Mouse (Mus musculus): ENCODE measurements around the gene Hnrnpm. TPM values are rescaled to one million over a fixed set of nuclear protein-coding genes. Genes with fewer than 3 reads are reported as not detected.
"Not testable (repeated sequence)": the region's sequence is repeated elsewhere in the genome, so short reads cannot be mapped to it uniquely, and the experiment has no call there.

Hnrnpm gene
- 278 and 323 TPM in 2 replicates for polyA plus RNA-seq (2014; fragmentation: Nextera tagmentation; extraction: Ambion mirVana)

DNA sequence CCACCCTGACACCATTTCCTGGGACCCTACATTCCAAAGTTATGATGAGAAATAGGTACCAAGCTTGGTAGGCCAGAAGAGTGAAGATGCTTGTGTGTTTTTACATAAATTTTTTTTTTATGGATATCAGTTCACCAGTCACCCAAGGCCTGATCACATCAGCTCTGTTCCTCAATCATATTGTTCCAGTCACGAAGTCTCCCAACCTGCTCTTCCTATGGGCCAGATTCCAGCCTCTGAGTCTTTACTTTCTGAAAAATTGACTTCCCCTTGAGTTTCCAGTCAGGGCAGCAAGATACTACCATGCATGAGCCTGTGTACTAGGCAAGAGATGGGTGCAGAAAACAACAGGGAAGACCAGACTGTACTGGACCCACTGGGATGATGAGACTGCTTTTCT lies at the start of gene Hnrnpm:
Hnrnpm (minus strand) TSS at position 101 of the 400 bp plus-strand sequence.
- Histone ChIP-seq H3K9me3 (replicated peaks; ENCODE audit: control insufficient read depth, low read length) (no peaks in the 10 kb centered on the region), H3K27me3 (ENCODE audit: control insufficient read depth, insufficient read depth, low read length) (no peaks in the 10 kb centered on the region), H3K36me3 (ENCODE audit: control insufficient read depth, insufficient read depth, low read length) (peaks cover 1% of the 10 kb centered on the region), H3K4me2 (peak within 1 kb of the TSS; percentile 97), H3K27ac (ENCODE audit: low read depth, low read length) (no peak within 1 kb of the TSS), H3K9ac (ENCODE audit: low read depth, low read length) (peak within 1 kb of the TSS; percentile 100; the same call in 1 of the 2 replicates), H3K4me3 (ENCODE audit: low read depth, low read length) (peak within 1 kb of the TSS; percentile 83), H3K4me1 (ENCODE audit: control insufficient read depth, insufficient read depth, low read length) (peaks cover 22% of the 10 kb centered on the region)
- ATAC-seq (replicated peaks; ENCODE audit: insufficient number of reproducible peaks, low FRiP score, low TSS enrichment): no peak
- 71% methylated on average over 1 of the region's 1 CpGs for WGBS (ENCODE audit: insufficient replicate concordance)

DNA sequence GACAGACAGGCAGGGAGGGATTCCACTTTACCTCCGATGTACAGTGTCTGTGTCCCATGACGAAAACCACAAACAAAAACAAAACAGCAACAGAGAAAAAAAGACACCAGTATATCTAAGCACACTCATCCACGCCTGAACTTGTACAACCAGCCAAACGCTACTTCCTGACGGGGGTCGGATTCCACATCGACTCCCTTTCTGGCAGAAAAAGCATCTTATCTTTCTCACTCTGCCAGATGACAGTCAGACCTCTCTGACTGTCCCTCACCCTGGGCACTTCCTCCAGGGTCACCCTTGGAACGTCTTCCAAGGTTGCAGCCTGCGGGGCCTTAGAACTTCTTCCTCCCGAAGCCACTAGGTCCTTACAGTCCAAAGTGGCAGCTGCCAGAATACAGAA lies 46.9 kb upstream of the Hnrnpm start:
- not testable (repeated sequence) for H3K4me3 ChIP-seq (ENCODE audit: low read depth, low read length); H3K9ac ChIP-seq (ENCODE audit: low read depth, low read length); H3K27me3 ChIP-seq (ENCODE audit: control insufficient read depth, insufficient read depth, low read length); H3K36me3 ChIP-seq (ENCODE audit: control insufficient read depth, insufficient read depth, low read length); ATAC-seq (replicated peaks; ENCODE audit: insufficient number of reproducible peaks, low FRiP score, low TSS enrichment); H3K9me3 ChIP-seq (replicated peaks; ENCODE audit: control insufficient read depth, low read length); H3K4me1 ChIP-seq (ENCODE audit: control insufficient read depth, insufficient read depth, low read length); H3K27ac ChIP-seq (ENCODE audit: low read depth, low read length); H3K4me2 ChIP-seq
- WGBS (ENCODE audit: insufficient replicate concordance): 52% methylated on average over 10 of the region's 10 CpGs

DNA sequence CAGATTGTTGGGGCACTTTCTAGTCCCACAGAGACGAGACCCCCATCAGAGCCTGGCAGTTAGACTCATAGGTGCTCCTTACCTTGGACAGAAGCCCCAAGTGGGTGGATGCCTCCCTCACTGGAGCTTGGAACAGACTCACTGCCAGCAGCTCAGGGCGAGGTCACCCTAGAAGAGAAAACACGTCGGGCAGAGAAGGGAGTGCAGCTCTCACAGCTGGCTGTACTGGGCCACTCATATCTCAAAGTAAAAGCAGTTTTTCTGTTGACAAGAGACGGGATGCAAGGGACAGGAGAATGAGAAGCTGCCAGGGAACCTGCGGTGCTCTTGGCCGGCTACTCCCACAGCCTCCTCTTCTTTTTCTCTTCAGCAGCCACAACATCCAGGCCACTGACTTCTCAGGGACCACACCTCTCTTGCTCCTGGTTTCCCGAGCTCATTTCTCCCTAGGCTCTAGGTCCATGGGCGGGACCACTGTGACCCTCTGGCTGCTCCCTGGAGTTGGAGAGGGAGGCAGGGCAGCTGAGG lies 46.0 kb upstream of the Hnrnpm start:
- H3K27me3 ChIP-seq (ENCODE audit: control insufficient read depth, insufficient read depth, low read length); ATAC-seq (replicated peaks; ENCODE audit: insufficient number of reproducible peaks, low FRiP score, low TSS enrichment); H3K4me2 ChIP-seq; H3K9me3 ChIP-seq (replicated peaks; ENCODE audit: control insufficient read depth, low read length); H3K4me1 ChIP-seq (ENCODE audit: control insufficient read depth, insufficient read depth, low read length); H3K36me3 ChIP-seq (ENCODE audit: control insufficient read depth, insufficient read depth, low read length); H3K9ac ChIP-seq (ENCODE audit: low read depth, low read length); H3K27ac ChIP-seq (ENCODE audit: low read depth, low read length); H3K4me3 ChIP-seq (ENCODE audit: low read depth, low read length): not testable (repeated sequence)
- 64% methylated on average over 9 of the region's 9 CpGs for WGBS (ENCODE audit: insufficient replicate concordance)

DNA sequence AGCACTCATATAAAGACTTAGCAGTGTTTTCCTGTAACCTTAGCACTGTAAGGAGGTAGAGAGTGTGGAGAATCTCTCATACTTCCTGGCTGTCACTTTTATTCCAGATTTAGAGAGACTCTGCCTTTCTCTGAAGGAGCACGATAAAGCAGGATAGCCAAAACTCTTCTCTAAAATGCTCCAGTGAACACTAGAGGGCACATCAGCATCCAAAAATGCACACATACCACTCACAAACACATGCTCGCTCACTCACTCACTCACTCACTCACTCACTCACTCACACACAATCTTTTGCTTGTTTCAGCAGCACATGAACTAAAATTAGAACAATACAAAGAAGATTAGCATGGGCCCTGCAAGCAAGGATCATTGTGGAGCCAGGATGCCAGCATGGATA lies 42.6 kb upstream of the Hnrnpm start:
- ATAC-seq (replicated peaks; ENCODE audit: insufficient number of reproducible peaks, low FRiP score, low TSS enrichment): no peak
- H3K4me2 ChIP-seq: no peak overlapping the region
- WGBS (ENCODE audit: insufficient replicate concordance): 62% methylated on average over 2 of the region's 2 CpGs
- no peak overlapping the region for H3K9ac ChIP-seq (ENCODE audit: low read depth, low read length)
- H3K4me3 ChIP-seq (ENCODE audit: low read depth, low read length): no peak overlapping the region
- H3K27ac ChIP-seq (ENCODE audit: low read depth, low read length): no peak overlapping the region
- no peaks in the 10 kb centered on the region for H3K4me1 ChIP-seq (ENCODE audit: control insufficient read depth, insufficient read depth, low read length)
- H3K27me3 ChIP-seq (ENCODE audit: control insufficient read depth, insufficient read depth, low read length): no peaks in the 10 kb centered on the region
- no peaks in the 10 kb centered on the region for H3K9me3 ChIP-seq (replicated peaks; ENCODE audit: control insufficient read depth, low read length)
- H3K36me3 ChIP-seq (ENCODE audit: control insufficient read depth, insufficient read depth, low read length): no peaks in the 10 kb centered on the region

DNA sequence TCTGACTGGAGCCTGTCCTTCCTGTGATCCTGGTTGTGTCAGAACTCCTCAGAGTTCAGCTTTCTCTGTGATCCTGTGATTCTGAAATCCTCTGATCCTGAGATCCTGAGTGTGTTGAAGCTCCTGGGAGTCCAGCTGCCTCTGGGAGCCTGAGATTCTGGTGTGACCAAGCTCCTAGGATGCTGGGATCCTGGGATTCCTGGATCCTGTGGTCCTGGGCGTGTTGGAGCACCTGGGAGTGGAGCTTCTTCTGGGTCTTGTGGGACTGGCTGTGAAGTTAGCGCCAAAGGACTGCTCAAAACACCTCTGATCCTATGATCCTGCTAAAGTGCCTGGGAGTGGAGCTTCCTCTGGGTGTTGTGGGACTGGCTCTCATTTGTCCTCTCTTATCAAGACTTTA lies 41.7 kb upstream of the Hnrnpm start:
- 75% methylated on average over 2 of the region's 2 CpGs for WGBS (ENCODE audit: insufficient replicate concordance)
- ATAC-seq (replicated peaks; ENCODE audit: insufficient number of reproducible peaks, low FRiP score, low TSS enrichment): no peak
- Histone ChIP-seq H3K27ac (ENCODE audit: low read depth, low read length) (no peak overlapping the region), H3K9ac (ENCODE audit: low read depth, low read length) (no peak overlapping the region), H3K27me3 (ENCODE audit: control insufficient read depth, insufficient read depth, low read length) (no peaks in the 10 kb centered on the region), H3K4me2 (no peak overlapping the region), H3K36me3 (ENCODE audit: control insufficient read depth, insufficient read depth, low read length) (no peaks in the 10 kb centered on the region), H3K4me3 (ENCODE audit: low read depth, low read length) (no peak overlapping the region), H3K4me1 (ENCODE audit: control insufficient read depth, insufficient read depth, low read length) (no peaks in the 10 kb centered on the region), H3K9me3 (replicated peaks; ENCODE audit: control insufficient read depth, low read length) (no peaks in the 10 kb centered on the region)

DNA sequence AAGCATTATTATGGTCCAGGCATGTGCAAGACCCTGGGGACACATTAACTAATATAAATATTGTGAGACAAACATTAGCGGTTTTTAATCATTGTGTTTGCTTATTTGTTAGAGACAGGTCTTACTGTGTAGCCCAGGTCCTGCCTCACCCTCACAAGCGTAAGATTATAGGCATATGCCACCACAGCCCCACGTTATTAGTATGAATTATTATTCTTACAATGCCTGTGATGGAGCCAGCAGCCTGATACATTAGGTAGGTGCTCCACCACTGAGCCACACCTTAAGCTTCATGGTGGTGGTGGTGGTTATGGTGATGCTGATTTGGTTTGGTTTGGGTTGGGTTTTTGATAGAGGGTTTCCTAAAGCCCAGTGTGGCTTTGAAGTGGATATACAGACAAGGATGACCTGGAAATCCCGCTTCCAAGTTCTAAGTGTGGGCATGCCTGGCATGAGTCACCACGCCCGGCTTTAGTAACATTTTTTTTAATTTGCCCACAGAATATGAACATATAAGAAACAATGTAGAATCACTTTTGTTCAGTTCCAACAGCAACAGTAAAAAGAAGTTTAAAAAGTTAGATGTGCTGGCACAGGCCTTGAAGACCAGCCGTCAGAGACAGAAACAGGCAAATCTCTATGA lies 33.2 kb upstream of the Hnrnpm start:
- ATAC-seq (replicated peaks; ENCODE audit: insufficient number of reproducible peaks, low FRiP score, low TSS enrichment): no peak
- Histone ChIP-seq H3K9me3 (replicated peaks; ENCODE audit: control insufficient read depth, low read length) (no peaks in the 10 kb centered on the region), H3K27ac (ENCODE audit: low read depth, low read length) (no peak overlapping the region), H3K27me3 (ENCODE audit: control insufficient read depth, insufficient read depth, low read length) (no peaks in the 10 kb centered on the region), H3K36me3 (ENCODE audit: control insufficient read depth, insufficient read depth, low read length) (no peaks in the 10 kb centered on the region), H3K4me2 (no peak overlapping the region), H3K4me1 (ENCODE audit: control insufficient read depth, insufficient read depth, low read length) (no peaks in the 10 kb centered on the region), H3K4me3 (ENCODE audit: low read depth, low read length) (no peak overlapping the region), H3K9ac (ENCODE audit: low read depth, low read length) (no peak overlapping the region)
- WGBS (ENCODE audit: insufficient replicate concordance): 90% methylated on average over 7 of the region's 7 CpGs

DNA sequence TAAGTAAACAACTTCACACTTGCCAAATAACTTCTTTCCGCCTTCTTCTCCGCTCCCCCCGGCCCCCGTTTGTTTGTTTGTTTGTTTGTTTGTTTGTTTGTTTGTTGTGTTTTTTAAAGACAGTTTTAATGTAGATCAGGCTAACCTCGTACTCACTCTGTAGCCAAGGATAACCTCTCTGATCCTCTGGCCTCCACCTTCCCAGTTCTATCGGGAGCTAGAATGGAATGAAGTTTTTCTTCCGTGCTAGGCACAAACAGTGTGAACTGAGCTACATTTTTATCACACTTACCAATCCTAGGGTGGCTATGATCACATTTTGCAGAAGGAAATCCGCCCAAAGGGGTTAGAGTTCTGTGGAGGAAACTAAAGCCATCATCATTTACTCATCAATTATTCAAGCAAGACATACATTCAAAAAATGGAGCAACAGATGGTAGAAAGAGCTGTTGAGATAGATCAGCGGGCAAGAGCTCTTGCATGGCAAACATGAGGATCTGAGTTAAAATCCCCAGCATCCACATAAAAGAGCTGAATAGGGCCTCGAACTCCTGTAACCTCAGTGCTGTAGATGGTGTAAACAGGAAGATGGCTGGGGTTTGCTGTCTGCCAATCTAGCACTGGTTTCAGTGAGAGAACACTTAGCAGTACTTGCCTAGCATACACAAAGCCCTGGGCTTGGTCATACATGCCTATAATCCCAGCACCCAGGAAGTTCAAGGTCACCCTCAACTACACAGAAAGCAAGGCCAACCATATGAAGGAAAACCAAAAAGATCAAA lies 32.5 kb upstream of the Hnrnpm start:
- Histone ChIP-seq H3K4me3 (ENCODE audit: low read depth, low read length) (peak overlapping the region; percentile 61), H3K36me3 (ENCODE audit: control insufficient read depth, insufficient read depth, low read length) (no peaks in the 10 kb centered on the region), H3K4me1 (ENCODE audit: control insufficient read depth, insufficient read depth, low read length) (no peaks in the 10 kb centered on the region), H3K27ac (ENCODE audit: low read depth, low read length) (no peak overlapping the region), H3K27me3 (ENCODE audit: control insufficient read depth, insufficient read depth, low read length) (no peaks in the 10 kb centered on the region), H3K4me2 (peak overlapping the region; percentile 37; the same call in 1 of the 2 replicates), H3K9me3 (replicated peaks; ENCODE audit: control insufficient read depth, low read length) (no peaks in the 10 kb centered on the region), H3K9ac (ENCODE audit: low read depth, low read length) (no peak overlapping the region)
- ATAC-seq (replicated peaks; ENCODE audit: insufficient number of reproducible peaks, low FRiP score, low TSS enrichment): no peak
- 50% methylated on average over 10 of the region's 10 CpGs for WGBS (ENCODE audit: insufficient replicate concordance)

DNA sequence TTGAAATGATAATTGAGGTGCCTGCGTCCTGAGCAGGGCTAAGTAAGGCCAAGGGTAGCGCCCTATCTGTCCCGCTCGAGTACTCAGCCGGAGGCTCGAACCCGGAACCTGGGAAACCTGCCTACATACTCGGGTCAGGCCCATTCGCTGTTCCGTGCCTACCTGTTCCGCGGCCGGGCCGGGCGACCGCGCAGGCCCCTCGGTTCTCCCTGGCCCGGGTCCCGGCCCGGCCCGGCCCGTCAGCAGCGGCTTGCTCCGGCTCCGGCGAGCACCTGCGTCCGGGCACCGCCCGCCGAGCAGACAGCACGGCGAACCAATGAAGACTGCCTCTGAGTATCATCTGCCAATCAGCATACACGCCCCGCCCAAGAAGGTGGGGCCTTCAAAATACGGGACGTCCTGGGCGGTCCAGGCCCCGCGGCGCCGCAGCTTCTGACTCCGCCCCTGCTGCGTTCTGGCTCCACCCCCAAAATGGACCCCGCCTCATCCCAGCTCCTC lies 31.8 kb upstream of the Hnrnpm start, which contains the start of gene March2:
March2 (minus strand) TSS at position 287 of the 498 bp plus-strand sequence.
- Histone ChIP-seq H3K27me3 (ENCODE audit: control insufficient read depth, insufficient read depth, low read length) (no peaks in the 10 kb centered on the region), H3K36me3 (ENCODE audit: control insufficient read depth, insufficient read depth, low read length) (no peaks in the 10 kb centered on the region), H3K4me2 (peak within 1 kb of the TSS; percentile 70), H3K4me3 (ENCODE audit: low read depth, low read length) (peak within 1 kb of the TSS; percentile 61), H3K4me1 (ENCODE audit: control insufficient read depth, insufficient read depth, low read length) (no peaks in the 10 kb centered on the region), H3K27ac (ENCODE audit: low read depth, low read length) (no peak within 1 kb of the TSS), H3K9me3 (replicated peaks; ENCODE audit: control insufficient read depth, low read length) (no peaks in the 10 kb centered on the region), H3K9ac (ENCODE audit: low read depth, low read length) (peak within 1 kb of the TSS; percentile 74)
- 1% methylated on average over 46 of the region's 46 CpGs for WGBS (ENCODE audit: insufficient replicate concordance)
- ATAC-seq (replicated peaks; ENCODE audit: insufficient number of reproducible peaks, low FRiP score, low TSS enrichment): peak; percentile 99
